Mouse (Mus musculus) adrenal gland, adult 18-20 months (tissue): Measurements from ENCODE around the gene Slc51b. TPM values are rescaled to one million over a fixed set of nuclear protein-coding genes. Genes with fewer than 3 reads are reported as not detected.

Source experiments
- DNase-seq, 2 experiments: peaks; one replicate each; pipeline ENCODE4 v3.0.0; 2021 to 2022; ENCODE audit warnings: low spot score in 2 of 2
- total RNA-seq, 2 experiments: library from RNA; stranded (reverse); gene quantifications; 1 replicate in 1 of 2; 2 replicates in 1 of 2; pipeline ENCODE4 v1.2.3; 2021

Gene Slc51b
- total RNA-seq, 2 experiments from 2014 or later: not detected

DNA sequence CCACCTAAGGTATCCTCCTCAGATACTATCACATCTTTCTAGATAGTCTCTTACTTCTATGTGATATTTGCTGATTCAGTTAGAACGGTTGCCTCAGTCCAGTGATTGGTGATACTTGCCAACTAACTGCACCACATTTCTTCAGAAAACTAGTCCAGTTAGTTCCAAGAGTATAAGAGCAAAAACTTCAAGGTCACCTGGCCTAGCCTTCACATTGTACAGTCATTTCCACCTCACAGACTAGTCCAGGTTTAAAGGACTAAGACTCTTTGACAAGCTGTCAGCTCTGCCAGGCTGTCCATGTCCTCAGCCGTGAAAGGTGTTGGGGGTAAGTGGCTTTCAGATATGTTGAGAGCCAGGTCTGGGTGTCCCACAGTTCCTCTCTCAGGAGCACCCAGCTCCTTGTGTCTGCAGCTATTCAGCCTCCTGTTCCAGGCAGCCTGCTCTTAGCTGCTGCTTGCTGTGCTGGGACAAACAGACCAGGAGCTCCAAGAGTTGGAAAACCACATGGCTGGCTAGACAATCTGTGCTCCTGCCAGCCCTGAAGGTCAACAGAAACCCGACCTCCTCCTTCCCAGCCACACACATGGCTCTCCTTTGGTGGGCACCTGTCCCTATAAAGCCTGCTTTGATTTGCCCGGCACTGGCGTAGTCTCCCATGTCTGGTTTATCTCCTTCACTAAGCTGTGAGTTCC, 48.1 kb downstream of the Slc51b start:
- no peak for DNase-seq

- no peak for DNase-seq
Observed at GRCm38 (mm10) chr9:65372449-65372848, 50.3 kb downstream of the Slc51b start.

DNA sequence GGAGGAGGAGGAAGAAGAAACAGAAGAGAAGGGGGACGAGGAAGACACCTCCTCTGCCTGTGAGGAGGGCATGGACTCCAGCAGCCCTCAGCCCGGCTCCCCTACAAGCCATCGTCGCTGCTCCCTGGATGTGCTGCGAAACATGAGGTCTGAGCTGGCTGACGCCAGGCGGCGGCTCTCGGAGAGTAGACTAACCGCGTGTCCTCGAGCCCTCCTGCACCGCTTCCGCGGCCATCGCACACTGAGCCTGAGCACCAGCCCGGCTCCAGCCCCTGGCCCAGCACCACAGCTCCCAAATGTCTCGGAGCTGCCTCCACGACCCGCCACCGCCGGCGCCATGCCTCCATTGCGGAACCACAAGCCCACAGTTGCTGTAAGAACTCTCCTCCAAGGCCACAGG, 51.0 kb downstream of the Slc51b start:
- no peak for DNase-seq

GRCm38 (mm10) chr9:65365721-65366120, 57.0 kb downstream of the Slc51b start:
- DNase-seq: no peak

DNA sequence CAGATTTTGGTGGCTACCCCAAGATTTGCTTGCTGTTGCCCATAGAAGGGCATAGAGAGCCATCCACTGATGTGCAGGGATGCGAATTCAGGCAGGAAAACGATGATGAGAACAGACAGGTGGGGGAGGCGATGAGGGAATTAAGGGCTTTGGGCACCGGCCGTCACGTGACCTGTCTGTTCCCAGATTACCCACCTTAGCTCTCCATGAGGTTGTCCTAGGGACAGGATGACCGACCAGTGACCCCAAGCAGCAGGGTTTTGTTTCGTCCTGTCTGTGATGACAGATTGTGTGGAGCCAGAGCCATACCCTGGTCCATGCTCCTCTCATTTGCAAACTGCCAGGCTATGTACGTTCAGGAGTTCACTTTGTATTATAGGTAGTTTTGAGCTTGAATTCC, 59.1 kb downstream of the Slc51b start:
- DNase-seq: no peak

Other genes with a start within 250 kb of the Slc51b start
- gene Parp16, start 227.6 kb downstream of the Slc51b start, total RNA-seq: 10 to 100 TPM; 12.0 to 15.3 TPM
- gene Cilp, start 157.8 kb downstream of the Slc51b start, total RNA-seq: 1 to 10 TPM; 3.1 to 5.9 TPM
- 10 to 100 TPM; 66.7 to 75.1 TPM for gene Clpx, start 128.7 kb downstream of the Slc51b start, total RNA-seq
- gene Pdcd7, start 76.9 kb downstream of the Slc51b start, total RNA-seq: 10 to 100 TPM; 18.0 to 18.6 TPM
- under 1 TPM; 0.45 to 0.86 TPM for gene Ubap1l, start 61.9 kb downstream of the Slc51b start, total RNA-seq
- gene Kbtbd13, start 31.3 kb downstream of the Slc51b start, total RNA-seq: under 1 TPM; 0.17 to 0.26 TPM
- 10 to 100 TPM in 1 of 2 experiments, 1 to 10 TPM in 1; 5.7 to 31.8 TPM for gene Rasl12, start 24.4 kb downstream of the Slc51b start, total RNA-seq
- gene Mtfmt, start 12.8 kb upstream of the Slc51b start, total RNA-seq: 10 to 100 TPM; 10.9 to 12.4 TPM
- gene Spg21, start 38.0 kb upstream of the Slc51b start, total RNA-seq: 10 to 100 TPM; 53.2 to 64.3 TPM
- 1 to 10 TPM in 1 of 2 experiments, under 1 TPM in 1; 0.35 to 1.6 TPM for gene Ankdd1a, start 97.2 kb upstream of the Slc51b start, total RNA-seq
- 10 to 100 TPM; 44.9 to 52.5 TPM for gene Plekho2, start 157.1 kb upstream of the Slc51b start, total RNA-seq
- not detected for gene Pif1, start 164.2 kb upstream of the Slc51b start, total RNA-seq
- gene Rbpms2, start 206.7 kb upstream of the Slc51b start, total RNA-seq: 10 to 100 TPM; 63.3 to 89.9 TPM
- 100 to 1,000 TPM; 131 to 132 TPM for gene Oaz2, start 245.0 kb upstream of the Slc51b start, total RNA-seq